Mouse (Mus musculus) intestine, embryonic 16.5 days (tissue): ENCODE measurements around the gene Stat4. TPM values are rescaled to one million over a fixed set of nuclear protein-coding genes. Genes with fewer than 3 reads are reported as not detected.

ENCODE experiments used
- ATAC-seq: fragments of 200-750 bp; cut with Nextera tagmentation; 2 replicates; pipeline ENCODE4 v1.8.0; 2017; ENCODE audit warnings: moderate TSS enrichment, moderate library complexity
- H3K27ac ChIP-seq: fragments of 300-500 bp; sonication (generic); 2 replicates; pipeline ENCODE4 v1.5.1; 2014; ENCODE audit warnings: mild to moderate bottlenecking, low read length
- H3K27me3 ChIP-seq: fragments of 300-500 bp; sonication (generic); replicated peaks from 2 replicates; pipeline ENCODE4 v1.6.1; 2014; ENCODE audit warnings: low read length, control low read depth, mixed read lengths; ENCODE audit not compliant: control insufficient read depth, insufficient read depth
- H3K36me3 ChIP-seq: fragments of 300-500 bp; sonication (generic); 2 replicates; pipeline ENCODE4 v1.6.1; 2014; ENCODE audit warnings: low read length, control low read depth; ENCODE audit not compliant: control insufficient read depth, insufficient read depth
- H3K4me1 ChIP-seq: fragments of 300-500 bp; sonication (generic); 2 replicates; pipeline ENCODE4 v1.6.1; 2014; ENCODE audit warnings: low read length, control low read depth, mixed read lengths; ENCODE audit not compliant: control insufficient read depth, insufficient read depth
- H3K4me2 ChIP-seq: fragments of 300-500 bp; sonication (generic); 2 replicates; pipeline ENCODE4 v1.6.1; 2014; ENCODE audit warnings: low read depth, low read length, control low read depth
- H3K4me3 ChIP-seq: fragments of 300-500 bp; sonication (generic); 2 replicates; pipeline ENCODE4 v1.5.1; 2014; ENCODE audit warnings: mild to moderate bottlenecking, low read length
- H3K9ac ChIP-seq: fragments of 300-500 bp; sonication (generic); 2 replicates; pipeline ENCODE4 v1.6.1; 2014; ENCODE audit warnings: low read depth, low read length
- H3K9me3 ChIP-seq: fragments of 300-500 bp; sonication (generic); 2 replicates; pipeline ENCODE4 v1.6.1; 2016; ENCODE audit warnings: low read length, control low read depth; ENCODE audit not compliant: control insufficient read depth
- WGBS: fragments of 180-500 bp; shearing (Covaris S2); extraction: QIAGEN DNeasy Blood & Tissue Kit; methylation state at CpG from one replicate; pipeline ENCODE4 v1.1.7; 2014; 5-methylcytosine and 5-hydroxymethylcytosine counted together
- polyA plus RNA-seq: library from polyadenylated mRNA; unstranded; fragments of >200 nt; fragmentation: Nextera tagmentation; extraction: Ambion mirVana; gene quantifications from 2 replicates; pipeline ENCODE4 v1.2.1, GENCODE M21; 2015

Gene Stat4
- polyA plus RNA-seq, 1 experiment from 2014 or later, result 1.5 TPM

GRCm38 (mm10) chr1:51996056-51996455 lies 9.1 kb downstream of the Stat4 start:
- ATAC-seq, result peak; percentile 34
- WGBS, result 51% methylated on average over 3 of the region's 3 CpGs
- no peaks in the 10 kb centered on the region for H3K27me3 ChIP-seq
- no peaks in the 10 kb centered on the region for H3K9me3 ChIP-seq
- H3K9ac ChIP-seq, result no peak overlapping the region
- peaks cover 14% of the 10 kb centered on the region for H3K4me1 ChIP-seq
- H3K4me2 ChIP-seq, result no peak overlapping the region
- H3K27ac ChIP-seq, result 0 out of 2 replicates have a peak overlapping the region, but pooled peaks have one; percentile 21
- H3K4me3 ChIP-seq, result no peak overlapping the region
- no peaks in the 10 kb centered on the region for H3K36me3 ChIP-seq

- no peak overlapping the region for H3K9ac ChIP-seq
- H3K4me3 ChIP-seq, result no peak overlapping the region
- peak overlapping the region; percentile 73 for H3K27ac ChIP-seq
- H3K36me3 ChIP-seq, result no peaks in the 10 kb centered on the region
- ATAC-seq, result peak; percentile 95
- H3K27me3 ChIP-seq, result no peaks in the 10 kb centered on the region
- H3K4me2 ChIP-seq, result no peak overlapping the region
- 34% methylated on average over 11 of the region's 11 CpGs for WGBS
- no peaks in the 10 kb centered on the region for H3K9me3 ChIP-seq
- peaks cover 14% of the 10 kb centered on the region for H3K4me1 ChIP-seq
Measured at GRCm38 (mm10) chr1:51996751-51997659, 10.1 kb downstream of the Stat4 start.

- ATAC-seq, result no peak
Measured at GRCm38 (mm10) chr1:51998542-51998941, 11.6 kb downstream of the Stat4 start.

GRCm38 (mm10) chr1:52004096-52004495 lies 17.1 kb downstream of the Stat4 start:
- Histone ChIP-seq H3K27me3 (no peaks in the 10 kb centered on the region), H3K4me1 (0 out of 2 replicates have a peak, but pooled peaks cover 5% of the 10 kb centered on the region), H3K4me3 (no peak overlapping the region), H3K9me3 (no peaks in the 10 kb centered on the region), H3K4me2 (no peak overlapping the region), H3K9ac (no peak overlapping the region), H3K27ac (no peak overlapping the region), H3K36me3 (no peaks in the 10 kb centered on the region)
- ATAC-seq, result no peak
- WGBS, result 22% methylated on average over 8 of the region's 8 CpGs

More at GRCm38 (mm10) chr1:51998542-51998941, 11.6 kb downstream of the Stat4 start:
- Histone ChIP-seq H3K9ac (no peak overlapping the region), H3K36me3 (no peaks in the 10 kb centered on the region), H3K9me3 (no peaks in the 10 kb centered on the region), H3K4me1 (peaks cover 14% of the 10 kb centered on the region), H3K4me2 (no peak overlapping the region), H3K27me3 (no peaks in the 10 kb centered on the region), H3K27ac (no peak overlapping the region), H3K4me3 (no peak overlapping the region)
- WGBS, result 52% methylated on average over 5 of the region's 5 CpGs

GRCm38 (mm10) chr1:52008443-52008842 lies 21.5 kb downstream of the Stat4 start:
- ATAC-seq, result peak; percentile 56; the same call in 1 of the 2 replicates
- Histone ChIP-seq H3K36me3 (no peaks in the 10 kb centered on the region), H3K4me1 (0 out of 2 replicates have a peak, but pooled peaks cover 5% of the 10 kb centered on the region), H3K27me3 (no peaks in the 10 kb centered on the region), H3K4me3 (peak overlapping the region; percentile 37), H3K9me3 (no peaks in the 10 kb centered on the region), H3K9ac (peak overlapping the region; percentile 38), H3K27ac (no peak overlapping the region), H3K4me2 (peak overlapping the region; percentile 53)
- WGBS, result 9% methylated on average over 11 of the region's 11 CpGs

GRCm38 (mm10) chr1:52008947-52009346 lies 22.0 kb downstream of the Stat4 start:
- no peaks in the 10 kb centered on the region for H3K27me3 ChIP-seq
- H3K4me3 ChIP-seq, result peak overlapping the region; percentile 37
- no peak for ATAC-seq
- 4% methylated on average over 12 of the region's 12 CpGs for WGBS
- H3K4me1 ChIP-seq, result 0 out of 2 replicates have a peak, but pooled peaks cover 5% of the 10 kb centered on the region
- no peaks in the 10 kb centered on the region for H3K36me3 ChIP-seq
- peak overlapping the region; percentile 38 for H3K9ac ChIP-seq
- H3K27ac ChIP-seq, result no peak overlapping the region
- H3K4me2 ChIP-seq, result peak overlapping the region; percentile 53
- H3K9me3 ChIP-seq, result no peaks in the 10 kb centered on the region

GRCm38 (mm10) chr1:52010741-52011140 lies 23.8 kb downstream of the Stat4 start:
- no peak overlapping the region for H3K9ac ChIP-seq
- no peak overlapping the region for H3K4me3 ChIP-seq
- no peaks in the 10 kb centered on the region for H3K27me3 ChIP-seq
- no peak for ATAC-seq
- 0 out of 2 replicates have a peak, but pooled peaks cover 5% of the 10 kb centered on the region for H3K4me1 ChIP-seq
- no peaks in the 10 kb centered on the region for H3K36me3 ChIP-seq
- H3K9me3 ChIP-seq, result no peaks in the 10 kb centered on the region
- H3K27ac ChIP-seq, result no peak overlapping the region
- H3K4me2 ChIP-seq, result no peak overlapping the region
- 71% methylated on average over 5 of the region's 5 CpGs for WGBS

GRCm38 (mm10) chr1:52011227-52011626 lies 24.3 kb downstream of the Stat4 start:
- no peak overlapping the region for H3K4me2 ChIP-seq
- H3K27ac ChIP-seq, result no peak overlapping the region
- no peak overlapping the region for H3K4me3 ChIP-seq
- no peaks in the 10 kb centered on the region for H3K36me3 ChIP-seq
- no peak for ATAC-seq
- no peaks in the 10 kb centered on the region for H3K27me3 ChIP-seq
- H3K4me1 ChIP-seq, result 0 out of 2 replicates have a peak, but pooled peaks cover 5% of the 10 kb centered on the region
- H3K9ac ChIP-seq, result no peak overlapping the region
- H3K9me3 ChIP-seq, result no peaks in the 10 kb centered on the region
- WGBS, result 70% methylated on average over 3 of the region's 3 CpGs

GRCm38 (mm10) chr1:52012231-52012630 lies 25.3 kb downstream of the Stat4 start:
- Histone ChIP-seq H3K27ac (no peak overlapping the region), H3K27me3 (no peaks in the 10 kb centered on the region), H3K9ac (no peak overlapping the region), H3K4me1 (0 out of 2 replicates have a peak, but pooled peaks cover 5% of the 10 kb centered on the region), H3K36me3 (no peaks in the 10 kb centered on the region), H3K4me3 (no peak overlapping the region), H3K9me3 (no peaks in the 10 kb centered on the region), H3K4me2 (no peak overlapping the region)
- no peak for ATAC-seq
